Mouse (Mus musculus): ENCODE data around the gene Efcab3.
"Not testable (repeated sequence)": the region's sequence is repeated elsewhere in the genome, so short reads cannot be mapped to it uniquely, and the experiment has no call there.

DNA sequence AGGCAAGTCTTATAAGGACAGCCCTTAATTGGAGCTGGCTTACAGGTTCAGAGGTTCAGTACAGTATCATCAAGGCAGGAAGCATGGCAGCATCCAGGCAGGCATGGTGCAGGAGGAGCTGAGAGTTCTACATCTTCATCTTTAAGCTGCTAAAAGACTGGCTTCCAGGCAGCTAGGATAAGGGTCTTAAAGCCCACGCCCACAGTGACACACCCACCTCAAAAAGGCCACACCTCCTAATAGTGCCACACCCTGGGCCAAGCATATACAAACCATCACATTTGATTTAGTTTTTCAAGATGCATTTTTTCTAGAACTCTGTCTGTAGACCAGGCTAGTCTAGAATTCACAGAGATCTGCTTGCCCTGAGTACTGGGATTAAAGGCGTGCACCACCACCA is 73.9 kb downstream of the Efcab3 start:
- TF ChIP-seq MYOG (IDR thresholded peaks at IDR 0.05; ENCODE audit: control insufficient read depth in 1 of 3, insufficient read depth in 1 of 3, insufficient read length in 2 of 3, low read depth in 2 of 3); POLR2AphosphoS2 (IDR thresholded peaks at IDR 0.05; ENCODE audit: insufficient read length, low read depth); POLR2A (IDR thresholded peaks at IDR 0.05; ENCODE audit: insufficient read length, low read depth); REST (IDR thresholded peaks at IDR 0.05; ENCODE audit: insufficient read depth, insufficient read length); USF1 (IDR thresholded peaks at IDR 0.05; ENCODE audit: low read depth); E2F4 (IDR thresholded peaks at IDR 0.05; ENCODE audit: insufficient read depth); MYOD1 (IDR thresholded peaks at IDR 0.05; ENCODE audit: control insufficient read depth in 1 of 3, insufficient read length in 2 of 3, low read depth in 2 of 3); MAX (IDR thresholded peaks at IDR 0.05; ENCODE audit: low read depth); SRF (IDR thresholded peaks at IDR 0.05; ENCODE audit: control insufficient read depth, insufficient read length, low read depth); CEBPB (IDR thresholded peaks at IDR 0.05; ENCODE audit: insufficient read depth, poor library complexity, severe bottlenecking); TCF12 (IDR thresholded peaks at IDR 0.05; ENCODE audit: insufficient read depth, poor library complexity, severe bottlenecking); TCF3 (IDR thresholded peaks at IDR 0.05; ENCODE audit: insufficient read length, low read depth): not testable (repeated sequence)

Measured in myocyte (in vitro differentiated cells).